Mouse (Mus musculus) stomach, embryonic 16.5 days (tissue): Measurements from ENCODE around the gene Hsd17b14. TPM values are rescaled to one million over a fixed set of nuclear protein-coding genes. Genes with fewer than 3 reads are reported as not detected.
"Not testable (repeated sequence)": the region's sequence is repeated elsewhere in the genome, so short reads cannot be mapped to it uniquely, and the experiment has no call there.

Source experiments
- ATAC-seq: fragments of 200-750 bp; cut with Nextera tagmentation; 2 replicates; pipeline ENCODE4 v1.8.0; 2017; ENCODE audit warnings: moderate number of reproducible peaks, moderate TSS enrichment; ENCODE audit not compliant: insufficient read depth, low FRiP score
- H3K27ac ChIP-seq: fragments of 300-500 bp; sonication (generic); 2 replicates; pipeline ENCODE4 v1.5.1; 2014; ENCODE audit warnings: low read length
- H3K27me3 ChIP-seq: fragments of 300-500 bp; sonication (generic); 2 replicates; pipeline ENCODE4 v1.6.1; 2014; ENCODE audit warnings: low read length, control low read depth, mixed read lengths; ENCODE audit not compliant: control insufficient read depth, insufficient read depth
- H3K36me3 ChIP-seq: fragments of 300-500 bp; sonication (generic); 2 replicates; pipeline ENCODE4 v1.6.1; 2014; ENCODE audit warnings: low read length; ENCODE audit not compliant: control insufficient read depth, insufficient read depth
- H3K4me1 ChIP-seq: fragments of 300-500 bp; sonication (generic); 2 replicates; pipeline ENCODE4 v1.6.1; 2014; ENCODE audit warnings: low read length, control low read depth, mixed read lengths; ENCODE audit not compliant: control insufficient read depth, insufficient read depth
- H3K4me2 ChIP-seq: fragments of 300-500 bp; sonication (generic); 2 replicates; pipeline ENCODE4 v1.6.1; 2014; ENCODE audit warnings: low read depth, low read length, mixed read lengths
- H3K4me3 ChIP-seq: fragments of 300-500 bp; sonication (generic); replicated peaks from 2 replicates; pipeline ENCODE4 v1.5.1; 2014; ENCODE audit warnings: mild to moderate bottlenecking, low read length
- H3K9ac ChIP-seq: fragments of 300-500 bp; sonication (generic); 2 replicates; pipeline ENCODE4 v1.6.1; 2014; ENCODE audit warnings: low read length
- H3K9me3 ChIP-seq: fragments of 300-500 bp; sonication (generic); replicated peaks from 2 replicates; pipeline ENCODE4 v1.6.1; 2016; ENCODE audit warnings: low read length, control low read depth; ENCODE audit not compliant: control insufficient read depth
- WGBS: fragments of 180-500 bp; shearing (Covaris S2); extraction: QIAGEN DNeasy Blood & Tissue Kit; methylation state at CpG from one replicate; pipeline ENCODE4 v1.1.7; 2014; 5-methylcytosine and 5-hydroxymethylcytosine counted together
- polyA plus RNA-seq: library from polyadenylated mRNA; unstranded; fragments of >200 nt; fragmentation: Nextera tagmentation; extraction: Ambion mirVana; gene quantifications from 2 replicates; pipeline ENCODE4 v1.2.1, GENCODE M21; 2015

Gene Hsd17b14
- 2.9 and 4.8 TPM in 2 replicates for polyA plus RNA-seq

DNA sequence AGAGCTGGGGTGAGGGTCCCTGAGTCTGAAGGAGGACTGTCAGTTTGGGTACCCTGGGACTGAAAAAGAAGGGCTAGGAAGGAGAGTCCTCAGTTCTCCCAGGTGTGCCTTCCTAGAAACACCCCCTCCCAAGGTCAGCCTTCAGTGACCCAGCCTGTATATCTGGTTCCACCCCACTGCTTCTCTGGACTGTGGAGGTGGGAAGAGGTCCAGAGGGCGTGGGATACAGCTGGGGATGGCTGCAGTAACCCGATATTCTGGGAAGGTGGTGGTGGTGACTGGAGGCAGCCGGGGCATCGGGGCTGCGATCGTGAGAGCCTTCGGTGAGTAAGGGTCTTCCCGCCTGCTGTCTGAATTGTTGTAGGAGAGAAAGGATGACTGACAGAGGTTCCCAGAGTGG, at the start of gene Hsd17b14:
Hsd17b14 (plus strand) TSS at position 150 of the 400 bp plus-strand sequence.
- no peak within 1 kb of the TSS for H3K9ac ChIP-seq
- 0 out of 2 replicates have a peak, but pooled peaks cover 6% of the 10 kb centered on the region for H3K4me1 ChIP-seq
- no peaks in the 10 kb centered on the region for H3K27me3 ChIP-seq
- H3K27ac ChIP-seq, result no peak within 1 kb of the TSS
- H3K9me3 ChIP-seq, result no peaks in the 10 kb centered on the region
- no peaks in the 10 kb centered on the region for H3K36me3 ChIP-seq
- no peak within 1 kb of the TSS for H3K4me3 ChIP-seq
- H3K4me2 ChIP-seq, result no peak within 1 kb of the TSS
- 37% methylated on average over 8 of the region's 8 CpGs for WGBS
- ATAC-seq, result no peak

DNA sequence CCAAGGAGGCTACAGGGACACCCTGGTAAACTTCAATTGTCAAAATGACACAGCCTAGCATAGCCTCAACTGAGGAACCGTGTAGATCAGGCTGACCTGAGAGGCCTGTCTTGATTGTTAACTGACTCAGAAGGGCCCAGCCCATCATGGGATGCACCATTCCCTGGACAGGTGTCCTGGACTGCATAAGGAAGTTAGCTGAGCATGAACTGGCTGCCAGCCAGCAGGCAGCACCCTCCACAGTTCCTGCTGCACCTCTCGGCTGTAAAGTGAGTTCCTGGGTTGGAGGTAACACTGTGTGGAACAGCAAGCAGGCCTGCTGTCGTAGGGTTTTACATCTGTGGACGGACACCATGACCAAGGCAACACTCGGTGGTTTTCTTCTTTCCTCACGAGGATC, 47.1 kb upstream of the Hsd17b14 start:
- WGBS, result 81% methylated on average over 6 of the region's 6 CpGs
- Histone ChIP-seq H3K36me3 (no peaks in the 10 kb centered on the region), H3K27me3 (no peaks in the 10 kb centered on the region), H3K9me3 (no peaks in the 10 kb centered on the region), H3K4me2 (no peak overlapping the region), H3K27ac (no peak overlapping the region), H3K4me1 (peaks cover 23% of the 10 kb centered on the region), H3K9ac (no peak overlapping the region), H3K4me3 (no peak overlapping the region)
- 0 out of 2 replicates have a peak, but pooled peaks have one; percentile 19 for ATAC-seq

DNA sequence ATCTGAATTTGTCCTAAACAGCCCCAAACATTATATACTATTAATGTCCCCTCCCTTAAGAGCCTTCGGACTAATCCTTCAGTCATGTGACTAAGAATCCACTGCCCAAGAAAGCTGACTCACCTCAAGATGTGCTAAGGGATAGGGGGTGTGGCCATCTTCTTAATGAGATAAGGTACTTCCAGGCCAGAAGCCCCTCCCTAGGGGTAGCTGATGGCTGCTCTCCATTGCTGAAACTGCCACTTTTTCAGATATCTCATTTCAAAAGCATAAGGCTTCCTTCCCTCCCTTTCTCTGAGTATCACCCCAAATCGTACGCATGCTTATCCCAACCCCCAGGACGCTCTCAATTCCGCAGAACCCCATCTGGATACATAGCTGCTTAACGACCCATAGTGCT, 46.1 kb upstream of the Hsd17b14 start:
- no peak for ATAC-seq
- 83% methylated on average over 6 of the region's 6 CpGs for WGBS
- Histone ChIP-seq H3K4me3 (peak overlapping the region; percentile 86), H3K4me2 (peak overlapping the region; percentile 98), H3K9ac (peak overlapping the region; percentile 87; the same call in 1 of the 2 replicates), H3K4me1 (peaks cover 23% of the 10 kb centered on the region), H3K36me3 (no peaks in the 10 kb centered on the region), H3K27me3 (no peaks in the 10 kb centered on the region), H3K9me3 (no peaks in the 10 kb centered on the region), H3K27ac (peak overlapping the region; percentile 36)

DNA sequence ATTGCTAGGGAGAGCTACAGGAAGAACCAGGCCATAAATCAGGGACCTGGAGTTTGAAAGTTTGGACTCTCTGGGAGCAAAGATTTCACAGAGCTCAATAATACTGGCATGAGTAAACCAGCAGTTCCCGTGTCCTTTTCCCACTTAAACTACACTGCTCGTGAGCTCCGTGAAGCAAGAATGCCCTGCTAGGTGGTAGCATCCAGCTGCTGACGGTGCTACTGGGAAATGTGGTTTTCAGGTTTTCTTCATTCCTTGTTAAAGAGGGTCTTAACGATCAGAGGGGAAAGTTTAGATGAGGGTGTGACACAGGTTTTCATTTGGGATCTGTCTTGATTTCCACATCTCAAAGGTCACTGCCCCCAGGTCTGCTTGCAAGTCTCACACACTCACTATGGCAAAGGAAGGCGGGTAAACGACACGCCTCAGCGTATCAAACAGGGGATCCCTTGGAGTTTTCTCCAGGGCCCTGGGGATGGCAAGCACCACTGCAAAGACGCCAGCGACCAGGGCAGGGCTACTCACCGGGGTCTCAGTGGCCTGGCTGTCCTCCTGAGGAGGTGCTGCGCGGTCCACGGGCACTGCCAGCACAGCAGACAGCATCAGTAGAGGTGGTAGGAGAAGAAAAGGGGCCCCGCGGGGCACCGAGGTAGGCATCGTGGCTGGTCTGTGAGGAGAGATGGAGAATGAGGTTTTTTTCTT, 45.4 kb upstream of the Hsd17b14 start:
- WGBS, result 22% methylated on average over 19 of the region's 19 CpGs
- ATAC-seq, result 0 out of 2 replicates have a peak, but pooled peaks have one; percentile 4
- no peaks in the 10 kb centered on the region for H3K9me3 ChIP-seq
- H3K4me1 ChIP-seq, result peaks cover 23% of the 10 kb centered on the region
- no peaks in the 10 kb centered on the region for H3K36me3 ChIP-seq
- no peaks in the 10 kb centered on the region for H3K27me3 ChIP-seq
- peak overlapping the region; percentile 98 for H3K4me2 ChIP-seq
- H3K27ac ChIP-seq, result peak overlapping the region; percentile 96
- H3K9ac ChIP-seq, result peak overlapping the region; percentile 87
- peak overlapping the region; percentile 86 for H3K4me3 ChIP-seq

DNA sequence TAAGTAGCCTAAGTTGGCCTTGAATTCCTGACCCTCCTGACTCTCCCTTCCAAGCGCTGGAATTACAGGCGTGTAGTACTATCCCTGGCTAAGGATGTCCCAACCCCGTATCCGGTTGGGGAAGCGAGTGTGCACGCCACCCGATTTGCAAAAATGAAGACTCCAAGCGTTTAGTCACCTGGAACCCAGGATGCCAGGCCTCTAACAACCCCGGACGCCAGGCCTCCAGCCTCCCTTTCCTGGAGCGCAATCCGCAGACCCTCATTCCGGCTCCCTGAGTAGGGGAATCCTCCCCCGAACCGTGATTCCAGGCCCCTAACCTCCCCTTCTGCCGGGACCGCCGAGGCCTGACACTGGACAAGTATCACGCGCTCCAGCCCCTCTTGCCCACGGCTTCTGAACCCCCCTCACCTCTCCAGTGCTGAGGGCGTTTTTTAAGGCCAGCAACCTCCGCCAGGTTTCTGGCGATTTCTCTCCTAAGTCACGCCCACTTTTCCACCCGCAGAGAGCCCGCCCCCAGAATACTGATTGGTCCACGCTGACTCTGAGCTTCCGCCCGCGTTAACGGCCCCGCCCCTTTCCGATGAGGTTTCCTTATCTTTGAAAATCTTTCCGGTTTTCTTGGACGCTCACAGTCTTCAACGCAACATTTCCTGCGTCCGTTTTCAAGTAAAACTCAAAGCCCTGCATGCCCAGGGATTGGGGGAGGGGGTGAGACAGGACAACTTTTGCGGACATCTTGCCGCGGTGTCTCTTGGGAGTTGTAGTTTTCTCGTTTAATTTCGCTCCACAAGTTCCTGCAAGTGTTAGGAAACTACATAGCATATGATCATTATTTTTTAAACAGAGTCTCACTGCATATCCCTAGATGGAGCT, 44.5 kb upstream of the Hsd17b14 start, which contains the start of gene Nucb1:
Nucb1 (minus strand) TSS at position 495 of the 876 bp plus-strand sequence.
- H3K27ac ChIP-seq, result peak within 1 kb of the TSS; percentile 96
- H3K9ac ChIP-seq, result peak within 1 kb of the TSS; percentile 87
- peak within 1 kb of the TSS; percentile 98 for H3K4me2 ChIP-seq
- H3K9me3 ChIP-seq, result no peaks in the 10 kb centered on the region
- peak within 1 kb of the TSS; percentile 86 for H3K4me3 ChIP-seq
- WGBS, result under 1% methylated on average over 44 of the region's 44 CpGs
- ATAC-seq, result peak; percentile 93
- no peaks in the 10 kb centered on the region for H3K27me3 ChIP-seq
- peaks cover 23% of the 10 kb centered on the region for H3K4me1 ChIP-seq
- H3K36me3 ChIP-seq, result no peaks in the 10 kb centered on the region

DNA sequence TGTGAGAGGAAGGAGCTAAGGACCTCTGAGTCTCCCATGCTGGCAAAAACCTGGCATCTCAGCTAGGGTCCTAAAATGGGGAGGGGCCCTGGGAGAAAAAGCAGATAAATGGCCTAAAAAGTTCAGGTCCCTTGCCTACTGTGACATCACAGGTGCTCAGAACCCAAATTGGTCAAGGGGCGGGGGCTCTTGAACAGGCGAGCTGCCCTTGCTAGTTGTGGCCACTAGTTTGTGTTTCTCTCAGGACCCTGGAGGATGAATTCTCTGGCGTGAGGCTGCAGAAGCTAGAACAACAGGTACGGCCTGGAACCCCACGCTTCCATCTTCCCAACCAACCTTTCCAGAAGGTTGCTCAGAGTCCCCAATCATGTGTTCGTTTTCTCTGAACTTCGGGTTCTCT, 40.3 kb upstream of the Hsd17b14 start:
- Histone ChIP-seq H3K27ac (no peak overlapping the region), H3K9ac (no peak overlapping the region), H3K36me3 (no peaks in the 10 kb centered on the region), H3K4me1 (peaks cover 3% of the 10 kb centered on the region), H3K4me2 (no peak overlapping the region), H3K27me3 (no peaks in the 10 kb centered on the region), H3K9me3 (no peaks in the 10 kb centered on the region), H3K4me3 (no peak overlapping the region)
- WGBS, result 81% methylated on average over 7 of the region's 7 CpGs
- no peak for ATAC-seq

DNA sequence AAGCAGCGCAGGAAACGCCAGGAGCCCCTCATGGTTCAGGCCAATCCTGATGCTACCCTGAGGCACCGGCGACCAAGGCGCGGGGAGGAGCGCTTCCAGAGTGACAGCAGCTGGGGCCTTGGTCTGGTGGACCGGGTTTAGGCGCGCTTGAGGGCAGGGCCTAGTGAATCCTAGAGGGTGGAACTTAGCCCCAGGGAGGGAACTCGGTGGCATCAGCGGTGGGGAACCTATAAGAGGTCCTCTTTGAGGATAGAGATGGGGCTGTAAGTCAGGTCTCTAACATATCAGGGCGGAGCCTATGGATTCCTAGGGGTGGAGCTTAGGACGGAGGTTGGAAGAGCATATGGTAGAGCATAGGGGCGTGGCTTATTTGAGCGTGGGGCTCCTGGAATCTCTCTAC, 39.3 kb upstream of the Hsd17b14 start:
- H3K27me3 ChIP-seq, result no peaks in the 10 kb centered on the region
- peak; percentile 34; the same call in 1 of the 2 replicates for ATAC-seq
- no peaks in the 10 kb centered on the region for H3K36me3 ChIP-seq
- WGBS, result 18% methylated on average over 16 of the region's 16 CpGs
- no peaks in the 10 kb centered on the region for H3K9me3 ChIP-seq
- H3K9ac ChIP-seq, result no peak overlapping the region
- H3K4me2 ChIP-seq, result peak overlapping the region; percentile 20
- H3K4me1 ChIP-seq, result no peaks in the 10 kb centered on the region; the same call in none of the 2 replicates
- H3K27ac ChIP-seq, result peak overlapping the region; percentile 41
- H3K4me3 ChIP-seq, result no peak overlapping the region

DNA sequence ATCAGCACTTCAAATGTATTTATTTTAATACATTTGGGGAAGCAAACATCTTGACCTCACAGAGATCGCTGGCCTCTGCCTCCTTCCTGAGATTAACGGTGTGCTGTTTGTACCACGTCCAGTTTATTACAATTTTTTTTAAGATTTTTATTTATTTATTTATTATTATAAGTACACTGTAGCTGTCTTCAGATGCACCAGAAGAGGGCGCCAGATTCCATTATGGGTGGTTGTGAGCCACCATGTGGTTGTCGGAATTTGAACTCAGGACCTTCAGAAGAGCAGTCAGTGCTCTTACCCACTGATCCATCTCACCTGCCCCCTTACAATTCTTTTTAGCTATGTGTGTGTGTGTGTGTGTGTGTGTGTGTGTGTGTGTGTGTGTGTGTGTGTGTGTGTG, 37.8 kb upstream of the Hsd17b14 start:
- H3K9ac ChIP-seq, H3K9me3 ChIP-seq, H3K27me3 ChIP-seq, H3K36me3 ChIP-seq, ATAC-seq, H3K4me1 ChIP-seq, H3K27ac ChIP-seq, H3K4me3 ChIP-seq, H3K4me2 ChIP-seq: not testable (repeated sequence)
- 69% methylated on average over 5 of the region's 5 CpGs for WGBS

DNA sequence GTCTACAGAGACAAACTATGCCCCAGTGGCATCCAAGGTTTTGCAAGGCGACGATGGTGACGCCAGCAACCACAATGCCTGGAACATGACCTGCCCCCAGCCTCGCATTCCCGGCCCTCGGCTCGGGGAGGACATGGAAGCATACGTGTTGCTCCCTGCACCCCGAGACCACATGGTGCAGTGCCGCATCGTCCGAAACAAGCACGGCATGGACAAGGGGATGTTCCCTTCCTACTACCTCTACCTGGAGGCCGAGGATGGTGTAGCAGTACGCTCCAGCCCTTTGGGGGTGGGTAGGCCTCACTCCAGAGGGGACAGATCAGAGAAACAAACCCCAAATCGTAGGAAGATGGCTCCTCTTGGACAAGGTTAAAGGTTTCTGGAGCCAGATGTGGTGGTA, 36.1 kb upstream of the Hsd17b14 start:
- H3K4me2 ChIP-seq, result no peak overlapping the region
- no peak for ATAC-seq
- WGBS, result 92% methylated on average over 16 of the region's 16 CpGs
- peaks cover 17% of the 10 kb centered on the region for H3K4me1 ChIP-seq
- H3K9ac ChIP-seq, result no peak overlapping the region
- H3K9me3 ChIP-seq, result no peaks in the 10 kb centered on the region
- no peaks in the 10 kb centered on the region for H3K27me3 ChIP-seq
- H3K36me3 ChIP-seq, result 0 out of 2 replicates have a peak, but pooled peaks cover 9% of the 10 kb centered on the region
- H3K27ac ChIP-seq, result no peak overlapping the region
- no peak overlapping the region for H3K4me3 ChIP-seq
